Mouse (Mus musculus): ENCODE results near the gene Tmem107.

GRCm38 (mm10) chr11:69073951-69074775 lies 3.6 kb downstream of the Tmem107 start:
- TF ChIP-seq CTCF (IDR thresholded peaks at IDR 0.05; ENCODE audit: borderline replicate concordance, control insufficient read depth, extremely low read depth, insufficient read depth, low read length, poor library complexity) (no peak), POLR2A (IDR thresholded peaks at IDR 0.05; ENCODE audit: control insufficient read depth, extremely low read depth, insufficient read depth, low read length, poor library complexity) (no peak)
